Mouse (Mus musculus): ENCODE measurements at regions not wholly inside any gene's neighbourhood (a gene's known extent, or its start where the extent isn't known, plus 50 kb on each side); places are given as distances from the start of the nearest gene placed in this dataset.

DNA sequence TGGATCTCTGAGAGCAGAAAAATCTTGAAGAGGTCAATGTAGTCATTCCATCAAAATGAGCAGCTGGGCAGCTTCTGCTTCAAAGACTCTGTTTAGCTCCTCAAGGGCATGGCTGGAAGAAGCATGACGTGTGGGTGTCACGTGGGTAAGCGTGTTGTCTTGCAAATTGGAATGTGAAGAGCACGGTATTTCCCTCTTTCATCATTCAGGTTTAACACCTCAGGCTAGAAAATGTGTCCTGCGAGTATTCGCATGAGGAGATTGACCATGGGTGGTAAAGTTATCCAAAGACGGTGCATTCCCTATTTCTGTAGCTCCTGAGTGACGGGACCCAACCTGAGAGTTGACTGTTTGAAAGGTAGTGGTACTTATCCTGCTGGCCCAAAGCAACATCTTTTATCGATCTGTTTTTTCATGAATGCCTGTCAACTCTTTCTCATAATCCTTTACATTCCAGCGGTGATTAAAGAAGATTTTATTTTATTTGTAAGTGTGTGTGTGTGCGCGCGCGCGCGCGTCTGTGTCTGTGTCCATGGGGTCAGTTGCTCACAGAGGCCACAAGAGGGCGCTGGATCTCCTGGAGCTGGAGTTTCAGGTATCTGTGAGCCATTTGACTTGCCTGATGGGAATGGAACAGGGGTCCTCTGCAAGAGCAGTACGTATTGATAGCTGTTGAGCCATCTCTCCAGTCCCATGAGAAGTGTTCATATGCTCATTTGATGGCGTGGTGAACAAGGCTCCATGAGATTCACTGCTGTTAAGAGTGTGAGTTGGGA is 109.9 kb upstream of the Lrfn2 start:
- TF ChIP-seq TCF12 (IDR thresholded peaks at IDR 0.05; ENCODE audit: low read depth, low read length) (no peak), CTCF (IDR thresholded peaks at IDR 0.05 in 2 of 3, conservative IDR thresholded peaks at IDR 0.05 in 1 of 3; ENCODE audit: control insufficient read depth in 1 of 3, insufficient read depth in 1 of 3, low read depth in 2 of 3, low read length in 3 of 3, poor library complexity in 1 of 3, severe bottlenecking in 1 of 3) (no peak), KAT2A (conservative IDR thresholded peaks at IDR 0.05; ENCODE audit: low read depth, low read length) (no peak)

All from MEL (cell line).